Mouse (Mus musculus) MEL (cell line): Measurements from ENCODE around the gene Tmem151b. TPM values are rescaled to one million over a fixed set of nuclear protein-coding genes. Genes with fewer than 3 reads are reported as not detected.

Experiments
- DNase-seq: peaks from one replicate; pipeline ENCODE4 v3.0.0; 2011; ENCODE audit warnings: low read depth, low spot score
- H3K27ac ChIP-seq: 2 replicates; pipeline ENCODE4 v1.5.1; 2012; ENCODE audit warnings: low read depth, mild to moderate bottlenecking, control low read depth, low read length, moderate library complexity; ENCODE audit not compliant: control insufficient read depth
- H3K27me3 ChIP-seq, 2 experiments: fragments of 150-350 bp in 1 of 2; sonication (generic) in 1 of 2; 2 replicates each; pipeline ENCODE4 v1.6.1; 2012; ENCODE audit warnings: low read length in 2 of 2, mild to moderate bottlenecking in 2 of 2, improper control_type of control experiment in 1 of 2, moderate library complexity in 1 of 2; ENCODE audit not compliant: insufficient read depth in 2 of 2, control insufficient read depth in 1 of 2
- H3K36me3 ChIP-seq, 2 experiments: 2 replicates each; pipeline ENCODE4 v1.6.1; 2012 to 2014; ENCODE audit warnings: low read length in 2 of 2, improper control_type of control experiment in 1 of 2, inconsistent platforms in 1 of 2, mild to moderate bottlenecking in 1 of 2; ENCODE audit not compliant: insufficient read depth in 2 of 2, control insufficient read depth in 1 of 2
- H3K4me1 ChIP-seq, 2 experiments: fragments of 150-350 bp in 1 of 2; sonication (generic) in 1 of 2; 2 replicates each; pipeline ENCODE4 v1.6.1; 2012; ENCODE audit warnings: low read length in 2 of 2, improper control_type of control experiment in 1 of 2, mild to moderate bottlenecking in 1 of 2; ENCODE audit not compliant: insufficient read depth in 2 of 2, control insufficient read depth in 1 of 2
- H3K4me3 ChIP-seq, 2 experiments: fragments of 150-350 bp in 1 of 2; sonication (generic) in 1 of 2; 2 replicates each; pipeline ENCODE4 v1.5.1; 2012; ENCODE audit warnings: low read depth in 2 of 2, low read length in 2 of 2, mild to moderate bottlenecking in 2 of 2, moderate library complexity in 2 of 2, control low read depth in 1 of 2, improper control_type of control experiment in 1 of 2; ENCODE audit not compliant: control insufficient read depth in 1 of 2, insufficient read depth in 1 of 2
- H3K79me2 ChIP-seq: 2 replicates; pipeline ENCODE4 v1.6.1; 2012; ENCODE audit warnings: mild to moderate bottlenecking, low read length, moderate library complexity; ENCODE audit not compliant: control insufficient read depth, poor library complexity, insufficient read depth
- H3K9ac ChIP-seq: 2 replicates; pipeline ENCODE4 v1.6.1; 2012; ENCODE audit warnings: low read depth, mild to moderate bottlenecking, control low read depth, low read length, moderate library complexity; ENCODE audit not compliant: control insufficient read depth, poor library complexity, severe bottlenecking
- H3K9me3 ChIP-seq: fragments of 150-350 bp; sonication (generic); replicated peaks from 2 replicates; pipeline ENCODE4 v1.6.1; 2012; ENCODE audit warnings: mild to moderate bottlenecking, low read length, improper control_type of control experiment, moderate library complexity; ENCODE audit not compliant: insufficient read depth
- BHLHE40 ChIP-seq: IDR thresholded peaks from 2 replicates; pipeline ENCODE4 v1.6.1; 2012; ENCODE audit warnings: low read depth, mild to moderate bottlenecking, inconsistent platforms, low read length, improper control_type of control experiment, borderline replicate concordance
- CHD1 ChIP-seq: IDR thresholded peaks from 2 replicates; pipeline ENCODE4 v1.6.1; 2012; ENCODE audit warnings: low read depth, mild to moderate bottlenecking, inconsistent platforms, low read length, improper control_type of control experiment
- CHD2 ChIP-seq: IDR thresholded peaks from 2 replicates; pipeline ENCODE4 v1.6.1; 2011; ENCODE audit warnings: low read length, improper control_type of control experiment
- CTCF ChIP-seq, 3 experiments: IDR thresholded peaks in 2 of 3; conservative IDR thresholded peaks in 1 of 3; 2 replicates each; pipeline ENCODE4 v1.5.1; 2011 to 2012; ENCODE audit warnings: low read length in 3 of 3, low read depth in 2 of 3, mild to moderate bottlenecking in 2 of 3, improper control_type of control experiment in 1 of 3, inconsistent platforms in 1 of 3, mixed read lengths in 1 of 3, moderate library complexity in 1 of 3; ENCODE audit not compliant: control insufficient read depth in 1 of 3, insufficient read depth in 1 of 3, poor library complexity in 1 of 3, severe bottlenecking in 1 of 3
- ETS1 ChIP-seq: IDR thresholded peaks from 2 replicates; pipeline ENCODE4 v1.6.1; 2012; ENCODE audit warnings: low read depth, mild to moderate bottlenecking, inconsistent platforms, low read length, improper control_type of control experiment, moderate library complexity
- GATA1 ChIP-seq: IDR thresholded peaks from 2 replicates; pipeline ENCODE4 v1.6.1; 2011; ENCODE audit warnings: low read depth, low read length, improper control_type of control experiment
- HCFC1 ChIP-seq: IDR thresholded peaks from 2 replicates; pipeline ENCODE4 v1.6.1; 2012; ENCODE audit warnings: low read depth, mild to moderate bottlenecking, inconsistent platforms, low read length, improper control_type of control experiment, moderate library complexity
- KAT2A ChIP-seq: conservative IDR thresholded peaks from 2 replicates; pipeline ENCODE4 v1.6.1; 2012; ENCODE audit warnings: low read depth, low read length, improper control_type of control experiment, inconsistent platforms
- MAFK ChIP-seq: IDR thresholded peaks from 2 replicates; pipeline ENCODE4 v1.6.1; 2011; ENCODE audit warnings: low read depth, mild to moderate bottlenecking, low read length, improper control_type of control experiment, borderline replicate concordance
- MAX ChIP-seq: IDR thresholded peaks from 2 replicates; pipeline ENCODE4 v1.6.1; 2011; ENCODE audit warnings: low read length, improper control_type of control experiment
- MXI1 ChIP-seq: IDR thresholded peaks from 2 replicates; pipeline ENCODE4 v1.6.1; 2011; ENCODE audit warnings: mild to moderate bottlenecking, low read depth, low read length, improper control_type of control experiment
- MYC ChIP-seq: IDR thresholded peaks from 2 replicates; pipeline ENCODE4 v1.6.1; 2011; ENCODE audit warnings: low read depth, mild to moderate bottlenecking, low read length, improper control_type of control experiment, moderate library complexity
- NELFE ChIP-seq: IDR thresholded peaks from 2 replicates; pipeline ENCODE4 v1.6.1; 2011; ENCODE audit warnings: low read depth, low read length, improper control_type of control experiment
- NRF1 ChIP-seq: IDR thresholded peaks from 2 replicates; pipeline ENCODE4 v1.6.1; 2014; ENCODE audit warnings: low read depth, mild to moderate bottlenecking, inconsistent platforms, low read length, improper control_type of control experiment, moderate library complexity; ENCODE audit not compliant: poor library complexity, insufficient read depth, severe bottlenecking
- POLR2A ChIP-seq, 2 experiments: IDR thresholded peaks; 2 replicates each; pipeline ENCODE4 v1.6.1; 2011 to 2012; ENCODE audit warnings: low read length in 2 of 2, mild to moderate bottlenecking in 2 of 2, control low read depth in 1 of 2, improper control_type of control experiment in 1 of 2, low read depth in 1 of 2, moderate library complexity in 1 of 2; ENCODE audit not compliant: control insufficient read depth in 1 of 2, insufficient read depth in 1 of 2, poor library complexity in 1 of 2
- USF1 ChIP-seq: IDR thresholded peaks from 2 replicates; pipeline ENCODE4 v1.6.1; 2014; ENCODE audit warnings: low read depth, mild to moderate bottlenecking, inconsistent platforms, low read length, improper control_type of control experiment, moderate library complexity
- USF2 ChIP-seq, 2 experiments: IDR thresholded peaks; 2 replicates each; pipeline ENCODE4 v1.6.1; 2011 to 2012; ENCODE audit warnings: improper control_type of control experiment in 2 of 2, low read length in 2 of 2, borderline replicate concordance in 1 of 2, inconsistent platforms in 1 of 2, low read depth in 1 of 2, mild to moderate bottlenecking in 1 of 2; ENCODE audit not compliant: insufficient read depth in 1 of 2
- ZC3H11A ChIP-seq: IDR thresholded peaks from 2 replicates; pipeline ENCODE4 v1.6.1; 2012; ENCODE audit warnings: low read depth, mild to moderate bottlenecking, inconsistent platforms, low read length, improper control_type of control experiment
- ZKSCAN1 ChIP-seq: IDR thresholded peaks from 2 replicates; pipeline ENCODE4 v1.6.1; 2012; ENCODE audit warnings: low read depth, mild to moderate bottlenecking, inconsistent platforms, low read length, improper control_type of control experiment, moderate library complexity
- polyA plus RNA-seq, 2 experiments: library from polyadenylated mRNA; stranded (reverse) in 1 of 2; unstranded in 1 of 2; fragments of >175 nt in 1 of 2; fragments of >200 nt in 1 of 2; gene quantifications; 2 replicates each; pipeline versions ENCODE4 v1.2.1 to v1.2.4; 2012; ENCODE audit warnings: low replicate concordance in 2 of 2, low read depth in 1 of 2; ENCODE audit not compliant: insufficient read length in 2 of 2, insufficient read depth in 1 of 2, missing spikeins in 1 of 2
- total RNA-seq: library from RNA; depleted of rRNA; stranded (reverse); fragments of 300-350 nt; gene quantifications from 2 replicates; pipeline ENCODE4 v1.2.3, GENCODE M21; 2012

Gene Tmem151b
- total and polyA plus RNA-seq, 3 experiments, result 0.15 to 1.1 TPM; not detected in 1

DNA sequence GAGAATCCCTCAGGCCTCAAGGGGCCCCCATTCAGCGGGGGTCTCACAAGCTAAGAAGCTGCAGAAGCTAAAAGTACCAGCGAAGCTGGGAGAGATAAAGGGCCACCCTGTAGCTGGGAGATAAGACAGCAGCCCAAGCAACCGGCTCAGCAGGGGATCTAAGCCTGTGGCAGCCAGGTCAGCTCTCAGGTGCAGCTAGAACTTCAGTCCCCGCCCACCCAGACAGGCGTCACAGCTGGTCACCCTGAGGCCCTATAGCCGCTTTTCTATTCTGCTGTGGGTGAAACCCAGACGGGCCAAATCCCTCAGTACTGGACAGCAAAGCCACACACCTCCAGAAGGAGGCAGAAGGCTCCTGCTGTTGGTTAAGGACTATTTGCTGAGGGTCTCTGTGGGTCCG lies 44.0 kb upstream of the Tmem151b start (continued):
- TF ChIP-seq NELFE, result peak; percentile 30; the same call in 1 of the 2 replicates
- no peak for TF ChIP-seq ZKSCAN1
- TF ChIP-seq MAX, result no peak
- TF ChIP-seq BHLHE40, result peak; percentile 65; the same call in 1 of the 2 replicates
- no peak for TF ChIP-seq POLR2A (IDR thresholded peaks at IDR 0.05; ENCODE audit: control insufficient read depth in 1 of 2, insufficient read depth in 1 of 2, low read depth in 1 of 2, low read length in 2 of 2, poor library complexity in 1 of 2)
- TF ChIP-seq CHD2, result no peak
- no peak for TF ChIP-seq CTCF (IDR thresholded peaks at IDR 0.05 in 2 of 3, conservative IDR thresholded peaks at IDR 0.05 in 1 of 3; ENCODE audit: control insufficient read depth in 1 of 3, insufficient read depth in 1 of 3, low read depth in 2 of 3, low read length in 3 of 3, poor library complexity in 1 of 3, severe bottlenecking in 1 of 3)
- no peak for TF ChIP-seq HCFC1
- peak; percentile 89 for TF ChIP-seq GATA1
- TF ChIP-seq USF1, result no peak
- TF ChIP-seq USF2 (IDR thresholded peaks at IDR 0.05; ENCODE audit: borderline replicate concordance in 1 of 2, insufficient read depth in 1 of 2, low read depth in 1 of 2, low read length in 2 of 2), result no peak
- peak; percentile 25; the same call in 1 of the 2 replicates for TF ChIP-seq MAFK
- TF ChIP-seq CHD1, result no peak
- peak; percentile 76 for TF ChIP-seq ETS1
- no peak for TF ChIP-seq KAT2A

GRCm38 (mm10) chr17:45592606-45593431 lies 43.3 kb upstream of the Tmem151b start:
- Histone ChIP-seq H3K9ac (peak overlapping the region; percentile 80), H3K27ac (peak overlapping the region; percentile 64), H3K4me1 (peaks cover 15 to 35% of the 10 kb centered on the region in 2 experiments), H3K36me3 (peaks cover 8 to 25% of the 10 kb centered on the region in 2 experiments; a peak in 3 of 4 replicates), H3K79me2 (peaks cover 41% of the 10 kb centered on the region), H3K27me3 (no peaks in the 10 kb centered on the region), H3K4me3 (peak overlapping the region; percentile 60 to 80), H3K9me3 (no peaks in the 10 kb centered on the region)
- DNase-seq, result peak; percentile 66
- TF ChIP-seq ZC3H11A (no peak), HCFC1 (0 out of 2 replicates have a peak, but pooled peaks have one; percentile 33), ZKSCAN1 (no peak), MYC (0 out of 2 replicates have a peak, but pooled peaks have one; percentile 32), NRF1 (no peak), CHD1 (peak; percentile 65; the same call in 1 of the 2 replicates), MXI1 (peak; percentile 75), GATA1 (no peak)
